Mouse (Mus musculus): ENCODE data around the gene Ripor1. TPM values are rescaled to one million over a fixed set of nuclear protein-coding genes. Genes with fewer than 3 reads are reported as not detected.
A peak's percentile ranks its signal among the peaks of the same experiment; 100 is the strongest.

Gene Ripor1
- polyA plus RNA-seq, 1 experiment from 2014 or later, result 26.5 TPM

MicroRNAs within 50 kb of the gene (microRNA counts, 519-probe panel; counts per million panel counts)
- 2,675 counts per million, percentile 61 among the panel's probes with 10 or more counts for microRNA mmu-miR-1966

Small RNA genes lying within 50 kb of the gene (microRNA-seq; reads per million reads assigned to microRNA genes)
- gene Mir1966, result not detected

Other genes with a start within 250 kb of the Ripor1 start
- gene Plekhg4, start 232.0 kb upstream of the Ripor1 start, polyA plus RNA-seq (2015; fragmentation: Nextera tagmentation; extraction: Ambion mirVana), result 1.1 and 1.7 TPM in 2 replicates
- 0.10 TPM in 1 of 2 replicates, not detected in the other for gene Kctd19, start 191.8 kb upstream of the Ripor1 start, polyA plus RNA-seq (2015; fragmentation: Nextera tagmentation; extraction: Ambion mirVana)
- gene Lrrc36, start 191.7 kb upstream of the Ripor1 start, polyA plus RNA-seq (2015; fragmentation: Nextera tagmentation; extraction: Ambion mirVana), result 0.52 and 0.88 TPM in 2 replicates
- gene Tppp3, start 133.7 kb upstream of the Ripor1 start, polyA plus RNA-seq (2015; fragmentation: Nextera tagmentation; extraction: Ambion mirVana), result 35.1 and 54.8 TPM in 2 replicates
- gene Zdhhc1, start 108.4 kb upstream of the Ripor1 start, polyA plus RNA-seq (2015; fragmentation: Nextera tagmentation; extraction: Ambion mirVana), result 28.8 and 31.3 TPM in 2 replicates
- gene Hsd11b2, start 86.5 kb upstream of the Ripor1 start, polyA plus RNA-seq (2015; fragmentation: Nextera tagmentation; extraction: Ambion mirVana), result 1.4 and 1.7 TPM in 2 replicates
- 184 and 193 TPM in 2 replicates for gene Atp6v0d1, start 39.2 kb upstream of the Ripor1 start, polyA plus RNA-seq (2015; fragmentation: Nextera tagmentation; extraction: Ambion mirVana)
- gene Ctcf, start 31.3 kb downstream of the Ripor1 start, polyA plus RNA-seq (2015; fragmentation: Nextera tagmentation; extraction: Ambion mirVana), result 150 and 152 TPM in 2 replicates
- gene Agrp, start 32.1 kb downstream of the Ripor1 start, polyA plus RNA-seq (2015; fragmentation: Nextera tagmentation; extraction: Ambion mirVana), result 0.47 and 0.69 TPM in 2 replicates
- gene Carmil2, start 81.0 kb downstream of the Ripor1 start, polyA plus RNA-seq (2015; fragmentation: Nextera tagmentation; extraction: Ambion mirVana), result 12.1 and 12.3 TPM in 2 replicates
- 105 and 107 TPM in 2 replicates for gene Acd, start 95.8 kb downstream of the Ripor1 start, polyA plus RNA-seq (2015; fragmentation: Nextera tagmentation; extraction: Ambion mirVana)
- 47.1 and 52.0 TPM in 2 replicates for gene Pard6a, start 95.9 kb downstream of the Ripor1 start, polyA plus RNA-seq (2015; fragmentation: Nextera tagmentation; extraction: Ambion mirVana)
- 0.15 TPM in 1 of 2 replicates, not detected in the other for gene 4933405L10Rik, start 102.4 kb downstream of the Ripor1 start, polyA plus RNA-seq (2015; fragmentation: Nextera tagmentation; extraction: Ambion mirVana)
- gene Enkd1, start 103.0 kb downstream of the Ripor1 start, polyA plus RNA-seq (2015; fragmentation: Nextera tagmentation; extraction: Ambion mirVana), result 17.3 and 19.3 TPM in 2 replicates
- 84.5 and 88.0 TPM in 2 replicates for gene Gfod2, start 153.4 kb downstream of the Ripor1 start, polyA plus RNA-seq (2015; fragmentation: Nextera tagmentation; extraction: Ambion mirVana)
- gene Ranbp10, start 222.1 kb downstream of the Ripor1 start, polyA plus RNA-seq (2015; fragmentation: Nextera tagmentation; extraction: Ambion mirVana), result 11.8 and 13.9 TPM in 2 replicates
- gene Tsnaxip1, start 222.5 kb downstream of the Ripor1 start, polyA plus RNA-seq (2015; fragmentation: Nextera tagmentation; extraction: Ambion mirVana), result 0.61 and 0.84 TPM in 2 replicates
- gene Cenpt, start 248.0 kb downstream of the Ripor1 start, polyA plus RNA-seq (2015; fragmentation: Nextera tagmentation; extraction: Ambion mirVana), result 65.0 and 66.4 TPM in 2 replicates
- 70.5 and 73.6 TPM in 2 replicates for gene Thap11, start 249.9 kb downstream of the Ripor1 start, polyA plus RNA-seq (2015; fragmentation: Nextera tagmentation; extraction: Ambion mirVana)